Mouse (Mus musculus): ENCODE measurements around the gene Insl5. TPM values are rescaled to one million over a fixed set of nuclear protein-coding genes. Genes with fewer than 3 reads are reported as not detected.

Gene Insl5
- 0.06 TPM in 1 of 2 replicates, not detected in the other for polyA plus RNA-seq (2012; rRNA removed)

DNA sequence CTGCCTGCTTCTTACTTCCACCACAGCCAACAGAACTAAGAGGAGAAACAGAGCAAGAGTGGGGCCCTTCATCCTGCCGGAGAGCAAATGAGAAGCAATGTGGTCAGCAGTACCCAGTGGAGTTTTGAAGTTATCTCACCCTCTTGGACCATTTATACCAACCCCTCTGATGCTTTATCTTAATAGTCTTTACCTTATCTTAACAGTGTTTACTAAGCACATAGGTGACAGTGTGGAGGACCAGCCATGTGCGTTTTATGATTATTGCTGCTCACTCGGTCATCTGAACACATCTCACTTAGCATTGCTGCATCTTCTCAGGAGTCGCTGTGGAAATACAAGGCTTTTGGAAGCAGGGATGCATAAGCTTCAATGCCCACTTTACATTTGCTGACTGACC, at the start of gene Insl5:
Gene Insl5 (minus strand): TSS at position 222 of the 400 bp plus-strand sequence.

DNA sequence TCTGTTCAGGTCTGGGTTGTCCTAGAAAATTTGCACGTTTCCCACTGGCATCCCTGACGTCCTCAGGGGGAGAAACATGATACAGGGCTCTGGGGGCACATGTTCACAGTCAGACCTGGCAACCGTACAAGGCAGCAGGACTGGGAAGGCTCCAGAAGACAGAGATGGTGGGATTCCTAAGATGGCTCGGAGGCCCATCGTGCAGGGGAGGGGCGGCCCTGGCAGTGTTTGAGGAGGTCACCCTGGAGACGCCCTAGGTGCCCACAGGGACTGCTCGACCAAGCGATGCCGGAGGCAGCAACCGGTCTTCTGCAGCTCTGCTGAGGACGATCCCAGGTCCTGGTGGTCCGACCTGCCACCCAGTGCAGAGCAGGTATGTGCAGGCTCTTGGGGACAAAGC, 48.2 kb downstream of the Insl5 start, which contains the start of gene Tctex1d1:
Gene Tctex1d1 (plus strand): TSS at position 167 of the 400 bp plus-strand sequence.

Other genes starting within 250 kb of the Insl5 start
- 0.08 and 0.09 TPM in 2 replicates for gene Tctex1d1, start 48.2 kb downstream of the Insl5 start, polyA plus RNA-seq (2012; rRNA removed)
- 16.6 and 18.1 TPM in 2 replicates for gene Mier1, start 87.5 kb upstream of the Insl5 start, polyA plus RNA-seq (2012; rRNA removed)
- gene Wdr78, start 87.7 kb upstream of the Insl5 start, polyA plus RNA-seq (2012; rRNA removed), result 0.65 and 0.76 TPM in 2 replicates
- gene Slc35d1, start 188.3 kb upstream of the Insl5 start, polyA plus RNA-seq (2012; rRNA removed), result 5.1 and 6.5 TPM in 2 replicates

All from liver, embryonic 14 days (tissue).